Mouse (Mus musculus) hindbrain, postnatal 0 days (tissue): ENCODE results near the gene Ptprn. TPM values are rescaled to one million over a fixed set of nuclear protein-coding genes. Genes with fewer than 3 reads are reported as not detected.
A peak's percentile ranks its signal among the peaks of the same experiment; 100 is the strongest.

Experiments used
- ATAC-seq: fragments of 200-750 bp; cut with Nextera tagmentation; 2 replicates; pipeline ENCODE4 v1.8.0; 2017; ENCODE audit warnings: mild to moderate bottlenecking, moderate TSS enrichment, moderate library complexity
- DNase-seq: peaks from one replicate; pipeline ENCODE4 v3.0.0-alpha.2; 2015; ENCODE audit warnings: low spot score
- H3K27ac ChIP-seq: fragments of 300-500 bp; sonication (generic); 2 replicates; pipeline ENCODE4 v1.5.1; 2014; ENCODE audit warnings: mild to moderate bottlenecking
- H3K27me3 ChIP-seq: fragments of 300-500 bp; sonication (generic); 2 replicates; pipeline ENCODE4 v1.6.1; 2014; ENCODE audit warnings: low read length, mixed read lengths; ENCODE audit not compliant: insufficient read depth
- H3K36me3 ChIP-seq: fragments of 300-500 bp; sonication (generic); 2 replicates; pipeline ENCODE4 v1.6.1; 2014; ENCODE audit warnings: low read length, mixed read lengths; ENCODE audit not compliant: insufficient read depth
- H3K4me1 ChIP-seq: fragments of 300-500 bp; sonication (generic); 2 replicates; pipeline ENCODE4 v1.6.1; 2014; ENCODE audit warnings: antibody characterized with exemption, low read length, mixed read lengths; ENCODE audit not compliant: insufficient read depth
- H3K4me2 ChIP-seq: fragments of 300-500 bp; sonication (generic); 2 replicates; pipeline ENCODE4 v1.6.1; 2014; ENCODE audit warnings: low read depth, mild to moderate bottlenecking, low read length, moderate library complexity, mixed read lengths
- H3K4me3 ChIP-seq: fragments of 300-500 bp; sonication (generic); 2 replicates; pipeline ENCODE4 v1.5.1; 2014; ENCODE audit warnings: low read length
- H3K9ac ChIP-seq: fragments of 300-500 bp; sonication (generic); replicated peaks from 2 replicates; pipeline ENCODE4 v1.6.1; 2014; ENCODE audit warnings: mild to moderate bottlenecking, low read length, moderate library complexity, mixed read lengths
- H3K9me3 ChIP-seq: fragments of 300-500 bp; sonication (generic); 2 replicates; pipeline ENCODE4 v1.6.1; 2016; ENCODE audit warnings: low read length, mixed read lengths
- CTCF ChIP-seq: IDR thresholded peaks from 2 replicates; pipeline ENCODE4 v1.5.1; 2016; ENCODE audit warnings: antibody characterized with exemption, control low read depth, low read depth
- WGBS: fragments of 180-500 bp; shearing (Covaris S2); extraction: QIAGEN DNeasy Blood & Tissue Kit; methylation state at CpG from one replicate; pipeline ENCODE4 v1.1.7; 2014; 5-methylcytosine and 5-hydroxymethylcytosine counted together
- polyA plus RNA-seq: library from polyadenylated mRNA; unstranded; fragments of >200 nt; fragmentation: Nextera tagmentation; extraction: Ambion mirVana; gene quantifications from 2 replicates; pipeline ENCODE4 v1.2.1, GENCODE M21; 2015
- total RNA-seq: library from RNA; depleted of rRNA; stranded (reverse); fragments of >200 nt; gene quantifications from 2 replicates; pipeline ENCODE4 v1.2.3, GENCODE M21; 2014

Gene Ptprn
- total and polyA plus RNA-seq, 2 experiments from 2014 or later: 48.3 to 132 TPM

- H3K9ac ChIP-seq: no peak overlapping the region
- ATAC-seq: no peak
- no peak overlapping the region for H3K4me3 ChIP-seq
Observed at GRCm38 (mm10) chr1:75247071-75247930, 17.0 kb downstream of the Ptprn start.

GRCm38 (mm10) chr1:75244836-75245235 lies 19.5 kb downstream of the Ptprn start:
- WGBS: 18% methylated on average over 4 of the region's 4 CpGs
- TF ChIP-seq CTCF: no peak
- no peak overlapping the region for H3K4me2 ChIP-seq
- no peaks in the 10 kb centered on the region for H3K9me3 ChIP-seq
- H3K9ac ChIP-seq: no peak overlapping the region
- no peaks in the 10 kb centered on the region for H3K27me3 ChIP-seq
- no peak overlapping the region for H3K27ac ChIP-seq
- no peak overlapping the region for H3K4me3 ChIP-seq
- peaks cover 13% of the 10 kb centered on the region; the same call in 1 of the 2 replicates for H3K36me3 ChIP-seq
- ATAC-seq: peak; percentile 75
- H3K4me1 ChIP-seq: no peaks in the 10 kb centered on the region
- peak; percentile 84 for DNase-seq

More at GRCm38 (mm10) chr1:75247071-75247930, 17.0 kb downstream of the Ptprn start:
- no peak overlapping the region for H3K27ac ChIP-seq
- H3K36me3 ChIP-seq: peaks cover 13% of the 10 kb centered on the region; the same call in 1 of the 2 replicates
- H3K27me3 ChIP-seq: no peaks in the 10 kb centered on the region
- H3K9me3 ChIP-seq: no peaks in the 10 kb centered on the region
- DNase-seq: no peak
- TF ChIP-seq CTCF: no peak
- WGBS: 78% methylated on average over 16 of the region's 16 CpGs
- no peaks in the 10 kb centered on the region; the same call in 1 of the 2 replicates for H3K4me1 ChIP-seq
- H3K4me2 ChIP-seq: no peak overlapping the region

- TF ChIP-seq CTCF: no peak
- WGBS: 84% methylated on average over 12 of the region's 12 CpGs
- Histone ChIP-seq H3K9me3 (no peaks in the 10 kb centered on the region), H3K9ac (no peak overlapping the region), H3K4me2 (no peak overlapping the region), H3K27ac (no peak overlapping the region), H3K27me3 (no peaks in the 10 kb centered on the region), H3K4me1 (no peaks in the 10 kb centered on the region), H3K36me3 (peaks cover 13% of the 10 kb centered on the region; the same call in 1 of the 2 replicates), H3K4me3 (no peak overlapping the region)
- ATAC-seq: peak; percentile 21
- DNase-seq: no peak
Observed at GRCm38 (mm10) chr1:75244175-75244826, 20.0 kb downstream of the Ptprn start.

- 90% methylated on average over 14 of the region's 14 CpGs for WGBS
- ATAC-seq (no peak), DNase-seq (no peak)
- Histone ChIP-seq H3K9me3 (no peaks in the 10 kb centered on the region), H3K9ac (no peak overlapping the region), H3K4me1 (no peaks in the 10 kb centered on the region), H3K4me3 (no peak overlapping the region), H3K27ac (no peak overlapping the region), H3K27me3 (no peaks in the 10 kb centered on the region), H3K36me3 (peaks cover 13% of the 10 kb centered on the region; the same call in 1 of the 2 replicates), H3K4me2 (no peak overlapping the region)
- TF ChIP-seq CTCF: no peak
Observed at GRCm38 (mm10) chr1:75243411-75243810, 20.9 kb downstream of the Ptprn start.

GRCm38 (mm10) chr1:75239591-75239990 lies 24.7 kb downstream of the Ptprn start:
- H3K36me3 ChIP-seq: peaks cover 13% of the 10 kb centered on the region; the same call in 1 of the 2 replicates
- TF ChIP-seq CTCF: no peak
- 78% methylated on average over 10 of the region's 10 CpGs for WGBS
- no peak for ATAC-seq
- H3K27me3 ChIP-seq: no peaks in the 10 kb centered on the region
- no peaks in the 10 kb centered on the region for H3K9me3 ChIP-seq
- H3K9ac ChIP-seq: no peak overlapping the region
- H3K4me2 ChIP-seq: no peak overlapping the region
- no peak overlapping the region for H3K4me3 ChIP-seq
- no peak overlapping the region for H3K27ac ChIP-seq
- no peak for DNase-seq
- H3K4me1 ChIP-seq: 0 out of 2 replicates have a peak, but pooled peaks cover 5% of the 10 kb centered on the region

GRCm38 (mm10) chr1:75236117-75237050 lies 27.9 kb downstream of the Ptprn start, which contains the start of gene Dnajb2:
Gene Dnajb2, plus strand, starts transcription at chr1:75236406.
- Histone ChIP-seq H3K36me3 (no peaks in the 10 kb centered on the region; the same call in 1 of the 2 replicates), H3K27me3 (no peaks in the 10 kb centered on the region), H3K4me2 (peak within 1 kb of the TSS; percentile 96), H3K4me1 (0 out of 2 replicates have a peak, but pooled peaks cover 6% of the 10 kb centered on the region), H3K9me3 (no peaks in the 10 kb centered on the region), H3K27ac (peak within 1 kb of the TSS; percentile 85), H3K4me3 (peak within 1 kb of the TSS; percentile 67), H3K9ac (peak within 1 kb of the TSS; percentile 84)
- no peak for TF ChIP-seq CTCF
- peak; percentile 85 for DNase-seq
- 1% methylated on average over 62 of the region's 64 CpGs for WGBS
- ATAC-seq: peak; percentile 90
